Mouse (Mus musculus): ENCODE measurements around the gene Uhrf1bp1. TPM values are rescaled to one million over a fixed set of nuclear protein-coding genes. Genes with fewer than 3 reads are reported as not detected.

Uhrf1bp1 gene
- total and polyA plus RNA-seq, 3 experiments, result 23.1 to 43.6 TPM; not detected in 1

- Histone ChIP-seq H3K9me3 (replicated peaks; ENCODE audit: insufficient read depth, low read length) (no peaks in the 10 kb centered on the region), H3K36me3 (ENCODE audit: control insufficient read depth in 1 of 2, insufficient read depth in 2 of 2, low read length in 2 of 2) (peaks cover 0 to 10% of the 10 kb centered on the region in 2 experiments; a peak in 2 of 4 replicates), H3K79me2 (ENCODE audit: control insufficient read depth, insufficient read depth, low read length, poor library complexity) (peaks cover 22% of the 10 kb centered on the region), H3K4me1 (ENCODE audit: control insufficient read depth in 1 of 2, insufficient read depth in 2 of 2, low read length in 2 of 2) (peaks cover 0 to 3% of the 10 kb centered on the region in 2 experiments; a peak in 3 of 4 replicates), H3K27ac (ENCODE audit: control insufficient read depth, low read depth, low read length) (peak overlapping the region; percentile 56), H3K27me3 (ENCODE audit: control insufficient read depth in 1 of 2, insufficient read depth in 2 of 2, low read length in 2 of 2) (no peaks in the 10 kb centered on the region), H3K9ac (ENCODE audit: control insufficient read depth, low read depth, low read length, poor library complexity, severe bottlenecking) (peak overlapping the region; percentile 80), H3K4me3 (ENCODE audit: control insufficient read depth in 1 of 2, insufficient read depth in 1 of 2, low read depth in 2 of 2, low read length in 2 of 2) (peak overlapping the region; percentile 88 to 89)
- peak; percentile 96 for DNase-seq (ENCODE audit: low read depth, low spot score)
- TF ChIP-seq MYC (IDR thresholded peaks at IDR 0.05; ENCODE audit: low read depth, low read length), result peak; percentile 18; the same call in 1 of the 2 replicates
- no peak for TF ChIP-seq BHLHE40 (IDR thresholded peaks at IDR 0.05; ENCODE audit: borderline replicate concordance, low read depth, low read length)
- no peak; the same call in 1 of the 2 replicates for TF ChIP-seq ETS1 (IDR thresholded peaks at IDR 0.05; ENCODE audit: low read depth, low read length)
- no peak; the same call in 1 of the 2 replicates for TF ChIP-seq ZC3H11A (IDR thresholded peaks at IDR 0.05; ENCODE audit: low read depth, low read length)
- TF ChIP-seq USF1 (IDR thresholded peaks at IDR 0.05; ENCODE audit: low read depth, low read length), result no peak
- TF ChIP-seq CTCF (IDR thresholded peaks at IDR 0.05 in 2 of 3, conservative IDR thresholded peaks at IDR 0.05 in 1 of 3; ENCODE audit: control insufficient read depth in 1 of 3, insufficient read depth in 1 of 3, low read depth in 2 of 3, low read length in 3 of 3, poor library complexity in 1 of 3, severe bottlenecking in 1 of 3), result no peak; a peak in 1 of 6 replicates
- no peak for TF ChIP-seq POLR2AphosphoS5 (IDR thresholded peaks at IDR 0.05; ENCODE audit: borderline replicate concordance, low read depth, low read length)
- TF ChIP-seq SIN3A (IDR thresholded peaks at IDR 0.05; ENCODE audit: low read length), result peak; percentile 100
- TF ChIP-seq ZNF384 (IDR thresholded peaks at IDR 0.05; ENCODE audit: low read depth, low read length), result no peak
- TF ChIP-seq CHD2 (IDR thresholded peaks at IDR 0.05; ENCODE audit: low read length), result peak; percentile 71; the same call in 1 of the 2 replicates
- no peak for TF ChIP-seq MYB (IDR thresholded peaks at IDR 0.05; ENCODE audit: low read depth, low read length)
- no peak for TF ChIP-seq GATA1 (IDR thresholded peaks at IDR 0.05; ENCODE audit: low read depth, low read length)
- TF ChIP-seq MAZ (IDR thresholded peaks at IDR 0.05; ENCODE audit: low read depth, low read length), result peak; percentile 89
- peak; percentile 67; the same call in 1 of the 2 replicates for TF ChIP-seq POLR2AphosphoS2 (IDR thresholded peaks at IDR 0.05; ENCODE audit: low read length)
- no peak for TF ChIP-seq ZKSCAN1 (IDR thresholded peaks at IDR 0.05; ENCODE audit: low read depth, low read length)
- TF ChIP-seq UBTF (IDR thresholded peaks at IDR 0.05; ENCODE audit: borderline replicate concordance, insufficient read depth, low read depth, low read length), result 0 out of 2 replicates have a peak, but pooled peaks have one; percentile 25
- TF ChIP-seq MAFK (IDR thresholded peaks at IDR 0.05; ENCODE audit: borderline replicate concordance, low read depth, low read length), result no peak
- TF ChIP-seq MEF2A (IDR thresholded peaks at IDR 0.05; ENCODE audit: extremely low read depth, insufficient replicate concordance, low read depth, low read length, poor library complexity, severe bottlenecking), result no peak
- peak; percentile 63 for TF ChIP-seq NELFE (IDR thresholded peaks at IDR 0.05; ENCODE audit: low read depth, low read length)
- no peak for TF ChIP-seq TAL1 (IDR thresholded peaks at IDR 0.05; ENCODE audit: low read length)
- no peak for TF ChIP-seq USF2 (IDR thresholded peaks at IDR 0.05; ENCODE audit: borderline replicate concordance in 1 of 2, insufficient read depth in 1 of 2, low read depth in 1 of 2, low read length in 2 of 2)
- TF ChIP-seq JUND (IDR thresholded peaks at IDR 0.05; ENCODE audit: low read depth, low read length), result 0 out of 2 replicates have a peak, but pooled peaks have one; percentile 58
- TF ChIP-seq GABPA (IDR thresholded peaks at IDR 0.05; ENCODE audit: low read depth, low read length), result no peak
- TF ChIP-seq TCF12 (IDR thresholded peaks at IDR 0.05; ENCODE audit: low read depth, low read length), result 0 out of 2 replicates have a peak, but pooled peaks have one; percentile 33
- TF ChIP-seq E2F4 (IDR thresholded peaks at IDR 0.05; ENCODE audit: borderline replicate concordance, low read depth, low read length), result no peak
- peak; percentile 73; the same call in 1 of the 2 replicates for TF ChIP-seq KAT2A (conservative IDR thresholded peaks at IDR 0.05; ENCODE audit: low read depth, low read length)
- TF ChIP-seq POLR2A (IDR thresholded peaks at IDR 0.05; ENCODE audit: control insufficient read depth in 1 of 2, insufficient read depth in 1 of 2, low read depth in 1 of 2, low read length in 2 of 2, poor library complexity in 1 of 2), result peak; percentile 56 to 71; a peak in 2 of 4 replicates
- peak; percentile 96 for TF ChIP-seq MXI1 (IDR thresholded peaks at IDR 0.05; ENCODE audit: low read depth, low read length)
- peak; percentile 50; the same call in 1 of the 2 replicates for TF ChIP-seq TBP (IDR thresholded peaks at IDR 0.05; ENCODE audit: low read depth, low read length)
- TF ChIP-seq ELF1 (IDR thresholded peaks at IDR 0.05; ENCODE audit: low read depth, low read length), result peak; percentile 74
- TF ChIP-seq ZMIZ1 (IDR thresholded peaks at IDR 0.05; ENCODE audit: low read depth, low read length), result no peak
- TF ChIP-seq EP300 (IDR thresholded peaks at IDR 0.05; ENCODE audit: low read depth in 1 of 2, low read length in 2 of 2), result no peak
- peak; percentile 96 for TF ChIP-seq HCFC1 (IDR thresholded peaks at IDR 0.05; ENCODE audit: low read depth, low read length)
- no peak for TF ChIP-seq SMC3 (IDR thresholded peaks at IDR 0.05; ENCODE audit: low read depth, low read length)
- no peak for TF ChIP-seq MAX (IDR thresholded peaks at IDR 0.05; ENCODE audit: low read length)
- TF ChIP-seq RCOR1 (IDR thresholded peaks at IDR 0.05; ENCODE audit: low read depth, low read length), result no peak
Measured at GRCm38 (mm10) chr17:27907512-27908205, 51.4 kb downstream of the Uhrf1bp1 start.

All from MEL (cell line).